Mouse (Mus musculus) lung, embryonic 15.5 days (tissue): ENCODE measurements around the gene Arap1. TPM values are rescaled to one million over a fixed set of nuclear protein-coding genes. Genes with fewer than 3 reads are reported as not detected.
A peak's percentile ranks its signal among the peaks of the same experiment; 100 is the strongest.

Experiments used
- ATAC-seq: fragments of 200-750 bp; cut with Nextera tagmentation; 2 replicates; pipeline ENCODE4 v1.8.0; 2017; ENCODE audit warnings: moderate number of reproducible peaks, borderline replicate concordance; ENCODE audit not compliant: low FRiP score, low TSS enrichment; ENCODE audit errors: extremely low read depth
- H3K27ac ChIP-seq: fragments of 300-500 bp; sonication (generic); 2 replicates; pipeline ENCODE4 v1.5.1; 2015; ENCODE audit warnings: moderate library complexity, mild to moderate bottlenecking, inconsistent platforms
- H3K27me3 ChIP-seq: fragments of 300-500 bp; sonication (generic); 2 replicates; pipeline ENCODE4 v1.6.1; 2015; ENCODE audit warnings: inconsistent platforms
- H3K36me3 ChIP-seq: fragments of 300-500 bp; sonication (generic); 2 replicates; pipeline ENCODE4 v1.6.1; 2015; ENCODE audit warnings: inconsistent platforms
- H3K4me1 ChIP-seq: fragments of 300-500 bp; sonication (generic); 2 replicates; pipeline ENCODE4 v1.6.1; 2015; ENCODE audit warnings: inconsistent platforms
- H3K4me2 ChIP-seq: fragments of 300-500 bp; sonication (generic); 2 replicates; pipeline ENCODE4 v1.6.1; 2015; ENCODE audit warnings: inconsistent platforms, mild to moderate bottlenecking, moderate library complexity
- H3K4me3 ChIP-seq: fragments of 300-500 bp; sonication (generic); 2 replicates; pipeline ENCODE4 v1.5.1; 2015; ENCODE audit warnings: mild to moderate bottlenecking, inconsistent platforms
- H3K9ac ChIP-seq: fragments of 300-500 bp; sonication (generic); 2 replicates; pipeline ENCODE4 v1.6.1; 2015; ENCODE audit warnings: inconsistent platforms
- H3K9me3 ChIP-seq: fragments of 300-500 bp; sonication (generic); 2 replicates; pipeline ENCODE4 v1.6.1; 2016; ENCODE audit warnings: inconsistent platforms
- whole genome bisulfite sequencing: fragments of 180-500 bp; shearing (Covaris S2); methylation state at CpG from one replicate; pipeline ENCODE4 v1.1.7; 2015; 5-methylcytosine and 5-hydroxymethylcytosine counted together
- polyA plus RNA-seq: library from polyadenylated mRNA; unstranded; fragments of >200 nt; fragmentation: Nextera tagmentation; extraction: Ambion mirVana; gene quantifications from 2 replicates; pipeline ENCODE4 v1.2.1, GENCODE M21; 2015

Arap1 gene
- polyA plus RNA-seq, 1 experiment from 2014 or later: 109 TPM

DNA sequence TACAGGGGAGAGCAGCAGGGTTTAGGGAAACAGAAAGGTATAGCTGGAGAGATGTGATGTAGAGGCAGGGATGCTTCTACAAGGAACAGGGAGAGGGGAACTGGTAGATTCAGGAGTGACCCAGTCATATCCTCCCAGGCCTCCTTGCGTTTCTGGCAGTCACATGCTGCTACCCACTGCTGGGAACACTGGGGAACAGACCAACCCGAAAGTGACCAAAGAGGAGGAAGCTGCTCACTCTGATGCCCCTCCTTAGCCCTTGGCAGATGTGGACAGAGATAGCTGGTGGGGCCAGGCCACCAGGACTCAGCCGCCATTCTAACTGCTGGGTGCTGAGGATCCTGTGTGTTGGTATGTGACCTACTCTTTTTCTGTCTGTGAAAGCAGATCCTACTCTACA is 35.9 kb downstream of the Arap1 start:
- H3K4me2 ChIP-seq: no peak overlapping the region
- no peak overlapping the region for H3K4me3 ChIP-seq
- H3K36me3 ChIP-seq: peaks cover 5% of the 10 kb centered on the region; the same call in 1 of the 2 replicates
- H3K27ac ChIP-seq: peak overlapping the region; percentile 89; the same call in 1 of the 2 replicates
- no peaks in the 10 kb centered on the region for H3K9me3 ChIP-seq
- no peak for ATAC-seq
- no peaks in the 10 kb centered on the region for H3K27me3 ChIP-seq
- H3K4me1 ChIP-seq: peaks cover 57% of the 10 kb centered on the region
- no peak overlapping the region for H3K9ac ChIP-seq
- WGBS: 65% methylated on average over 3 of the region's 3 CpGs

DNA sequence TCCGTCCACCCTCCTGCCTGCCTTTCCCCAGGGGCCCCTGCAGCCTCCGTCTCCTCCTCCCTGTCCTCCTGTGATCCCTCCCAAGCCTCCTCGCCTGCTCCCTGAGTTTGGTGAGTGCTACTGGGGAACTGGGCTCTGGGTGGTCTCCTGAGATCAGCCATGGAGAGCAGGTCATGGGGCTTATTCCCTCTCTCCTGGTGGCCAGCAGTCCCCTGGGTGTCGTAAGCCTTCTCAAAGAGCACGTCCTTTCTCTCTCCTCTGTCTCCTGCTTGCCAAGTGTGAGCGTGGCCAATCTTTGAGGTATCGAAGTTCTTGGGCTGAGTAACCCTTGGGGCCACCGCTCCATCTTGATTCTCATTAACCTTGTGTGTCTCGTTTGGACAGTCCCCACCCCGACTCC is 37.1 kb downstream of the Arap1 start:
- Histone ChIP-seq H3K9ac (no peak overlapping the region), H3K27ac (peak overlapping the region; percentile 89), H3K9me3 (no peaks in the 10 kb centered on the region), H3K36me3 (peaks cover 8% of the 10 kb centered on the region; the same call in 1 of the 2 replicates), H3K4me1 (peaks cover 45% of the 10 kb centered on the region), H3K4me3 (no peak overlapping the region; the same call in 1 of the 2 replicates), H3K4me2 (peak overlapping the region; percentile 46), H3K27me3 (no peaks in the 10 kb centered on the region)
- WGBS: 39% methylated on average over 10 of the region's 10 CpGs
- no peak for ATAC-seq

DNA sequence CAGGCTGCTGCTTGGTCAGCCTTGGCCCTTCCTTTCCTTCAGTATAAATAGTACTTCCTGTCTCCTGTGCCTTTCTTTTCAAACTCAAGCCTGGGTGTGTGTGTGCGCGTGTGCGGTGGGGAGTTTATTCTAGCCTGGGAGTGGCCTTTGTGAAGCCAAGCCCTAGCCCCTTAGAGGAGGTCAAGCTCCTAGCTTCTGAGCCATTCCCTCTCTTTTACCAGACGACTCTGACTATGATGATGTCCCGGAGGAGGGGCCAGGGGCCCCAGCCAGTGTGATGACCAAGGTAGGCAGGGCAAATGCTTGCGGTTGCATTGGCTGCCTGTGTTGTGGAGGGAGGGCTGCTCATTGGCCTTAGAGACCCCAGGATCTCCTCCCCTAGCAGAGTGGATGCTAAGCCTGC is 37.5 kb downstream of the Arap1 start:
- H3K27me3 ChIP-seq: no peaks in the 10 kb centered on the region
- 11% methylated on average over 6 of the region's 6 CpGs for WGBS

DNA sequence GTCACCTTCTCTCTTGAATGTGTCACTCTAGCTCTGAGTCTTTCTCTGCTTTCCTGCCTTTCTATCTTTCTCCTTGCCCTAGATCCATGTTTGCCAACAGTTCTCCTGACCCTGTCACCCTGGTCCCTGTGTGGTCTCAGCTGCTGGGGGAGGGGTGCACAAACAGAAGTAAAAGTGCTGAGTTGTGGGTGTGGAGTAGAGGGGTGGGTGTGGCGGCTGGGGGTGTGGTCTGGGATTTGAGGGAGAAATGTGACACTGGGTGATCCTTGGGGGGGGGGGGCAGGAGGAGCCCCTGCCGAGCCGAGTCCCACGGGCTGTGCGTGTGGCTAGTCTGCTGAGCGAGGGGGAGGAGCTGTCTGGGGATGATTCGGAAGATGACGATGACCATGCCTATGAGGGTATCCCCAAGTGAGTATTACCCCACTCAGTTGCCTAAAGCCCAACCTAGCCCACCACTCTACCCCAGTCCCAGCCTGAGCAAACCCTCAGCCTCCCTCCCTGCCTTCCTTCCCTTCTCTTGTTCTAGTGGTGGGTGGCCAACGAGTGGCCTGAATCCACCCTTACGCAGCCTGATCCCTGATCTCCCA is 38.1 kb downstream of the Arap1 start:
- WGBS: 35% methylated on average over 9 of the region's 10 CpGs
- peak; percentile 72 for ATAC-seq
- Histone ChIP-seq H3K9me3 (no peaks in the 10 kb centered on the region), H3K36me3 (peaks cover 12% of the 10 kb centered on the region; the same call in 1 of the 2 replicates), H3K4me1 (peaks cover 50% of the 10 kb centered on the region), H3K4me3 (0 out of 2 replicates have a peak overlapping the region, but pooled peaks have one; percentile 11), H3K9ac (peak overlapping the region; percentile 23), H3K27me3 (no peaks in the 10 kb centered on the region), H3K27ac (peak overlapping the region; percentile 89), H3K4me2 (peak overlapping the region; percentile 46)

More for the DNA sequence above, 37.5 kb downstream of the Arap1 start:
- peaks cover 44% of the 10 kb centered on the region for H3K4me1 ChIP-seq
- H3K4me2 ChIP-seq: peak overlapping the region; percentile 46
- peak overlapping the region; percentile 11; the same call in 1 of the 2 replicates for H3K4me3 ChIP-seq
- H3K27ac ChIP-seq: peak overlapping the region; percentile 89
- peaks cover 12% of the 10 kb centered on the region; the same call in 1 of the 2 replicates for H3K36me3 ChIP-seq
- H3K9ac ChIP-seq: no peak overlapping the region
- H3K9me3 ChIP-seq: no peaks in the 10 kb centered on the region
- peak; percentile 67 for ATAC-seq

DNA sequence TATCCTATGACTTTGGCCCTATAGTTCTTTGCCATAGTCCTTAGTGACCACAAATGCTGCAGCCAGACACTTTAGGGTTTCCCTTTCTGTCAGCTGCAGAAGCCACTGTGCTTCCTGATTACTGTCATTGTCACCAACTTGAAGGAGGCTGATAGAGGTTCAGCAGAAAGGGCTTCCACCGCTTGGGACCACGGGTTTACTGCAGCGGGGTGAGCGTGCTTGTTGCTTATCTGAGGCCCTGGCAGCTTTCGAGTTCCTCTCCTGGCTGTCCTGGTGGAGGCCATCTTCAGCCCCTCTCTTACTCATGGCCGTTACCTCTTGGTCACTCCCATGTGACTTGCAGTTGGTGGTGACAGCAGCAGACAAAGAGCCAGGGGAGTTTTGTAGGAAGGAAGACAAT is 41.4 kb downstream of the Arap1 start:
- Histone ChIP-seq H3K27me3 (no peaks in the 10 kb centered on the region), H3K4me2 (no peak overlapping the region), H3K4me3 (no peak overlapping the region), H3K4me1 (peaks cover 66% of the 10 kb centered on the region), H3K9ac (no peak overlapping the region), H3K36me3 (peaks cover 12% of the 10 kb centered on the region; the same call in 1 of the 2 replicates), H3K9me3 (no peaks in the 10 kb centered on the region), H3K27ac (no peak overlapping the region)
- WGBS: 76% methylated on average over 6 of the region's 6 CpGs
- no peak for ATAC-seq

DNA sequence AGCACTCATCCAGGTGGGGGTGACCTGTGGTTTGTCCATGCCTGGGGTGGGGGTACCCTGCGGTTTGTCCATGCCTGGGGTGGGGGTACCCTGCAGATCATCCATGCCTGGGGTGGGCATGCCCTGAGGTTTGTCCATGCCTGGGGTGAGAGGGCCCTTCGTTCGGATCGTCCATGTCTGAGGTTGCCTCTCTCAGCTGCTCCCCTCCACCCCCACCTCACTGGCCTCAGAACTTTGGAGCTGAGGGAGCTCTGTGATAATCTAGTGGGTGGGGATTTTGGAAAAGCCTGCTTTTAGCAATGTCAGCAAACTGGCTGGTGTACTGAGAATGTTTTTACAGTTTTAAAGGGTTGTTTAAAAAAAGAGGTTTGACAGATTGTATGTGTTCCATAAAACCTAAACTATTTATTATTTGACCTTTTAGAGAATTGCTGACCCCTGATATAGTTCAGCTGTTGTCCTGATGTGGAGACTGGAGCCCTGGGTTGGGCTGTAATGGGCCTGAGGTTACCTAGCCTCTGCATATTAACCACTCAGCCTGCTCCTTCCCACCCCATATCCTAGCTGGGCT is 44.1 kb downstream of the Arap1 start:
- Histone ChIP-seq H3K4me1 (peaks cover 46% of the 10 kb centered on the region), H3K4me2 (0 out of 2 replicates have a peak overlapping the region, but pooled peaks have one; percentile 18)
- 34% methylated on average over 4 of the region's 4 CpGs for WGBS

DNA sequence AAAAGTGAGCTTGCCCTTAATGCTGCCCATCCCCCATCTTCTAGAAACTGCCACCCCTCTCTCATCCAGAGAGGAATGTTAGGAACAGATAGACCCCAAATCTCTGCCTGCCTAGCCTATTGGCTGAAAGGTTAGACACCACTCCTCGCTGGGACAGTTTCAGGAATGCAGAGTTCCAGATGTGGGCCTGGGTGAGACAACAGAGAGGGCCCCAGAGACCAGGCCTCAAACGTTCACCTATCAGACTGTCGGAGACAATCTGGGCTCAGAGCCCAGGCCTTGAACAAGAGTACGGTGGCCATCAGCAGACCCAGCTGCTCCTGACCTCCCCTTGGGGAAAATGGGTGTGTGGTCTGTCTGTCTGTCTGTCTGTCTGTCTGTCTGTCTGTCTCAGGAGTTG is 45.1 kb downstream of the Arap1 start:
- Histone ChIP-seq H3K4me1 (peaks cover 46% of the 10 kb centered on the region), H3K27ac (peak overlapping the region; percentile 99), H3K9ac (no peak overlapping the region), H3K4me2 (peak overlapping the region; percentile 55), H3K27me3 (no peaks in the 10 kb centered on the region), H3K36me3 (peaks cover 33% of the 10 kb centered on the region), H3K4me3 (no peak overlapping the region), H3K9me3 (no peaks in the 10 kb centered on the region)
- 29% methylated on average over 4 of the region's 4 CpGs for WGBS
- ATAC-seq: peak; percentile 3; the same call in 1 of the 2 replicates

More for the DNA sequence above, 44.1 kb downstream of the Arap1 start:
- no peak; the same call in 1 of the 2 replicates for ATAC-seq
- Histone ChIP-seq H3K27ac (peak overlapping the region; percentile 99), H3K9ac (no peak overlapping the region), H3K36me3 (peaks cover 23% of the 10 kb centered on the region), H3K9me3 (no peaks in the 10 kb centered on the region), H3K27me3 (no peaks in the 10 kb centered on the region), H3K4me3 (no peak overlapping the region)

DNA sequence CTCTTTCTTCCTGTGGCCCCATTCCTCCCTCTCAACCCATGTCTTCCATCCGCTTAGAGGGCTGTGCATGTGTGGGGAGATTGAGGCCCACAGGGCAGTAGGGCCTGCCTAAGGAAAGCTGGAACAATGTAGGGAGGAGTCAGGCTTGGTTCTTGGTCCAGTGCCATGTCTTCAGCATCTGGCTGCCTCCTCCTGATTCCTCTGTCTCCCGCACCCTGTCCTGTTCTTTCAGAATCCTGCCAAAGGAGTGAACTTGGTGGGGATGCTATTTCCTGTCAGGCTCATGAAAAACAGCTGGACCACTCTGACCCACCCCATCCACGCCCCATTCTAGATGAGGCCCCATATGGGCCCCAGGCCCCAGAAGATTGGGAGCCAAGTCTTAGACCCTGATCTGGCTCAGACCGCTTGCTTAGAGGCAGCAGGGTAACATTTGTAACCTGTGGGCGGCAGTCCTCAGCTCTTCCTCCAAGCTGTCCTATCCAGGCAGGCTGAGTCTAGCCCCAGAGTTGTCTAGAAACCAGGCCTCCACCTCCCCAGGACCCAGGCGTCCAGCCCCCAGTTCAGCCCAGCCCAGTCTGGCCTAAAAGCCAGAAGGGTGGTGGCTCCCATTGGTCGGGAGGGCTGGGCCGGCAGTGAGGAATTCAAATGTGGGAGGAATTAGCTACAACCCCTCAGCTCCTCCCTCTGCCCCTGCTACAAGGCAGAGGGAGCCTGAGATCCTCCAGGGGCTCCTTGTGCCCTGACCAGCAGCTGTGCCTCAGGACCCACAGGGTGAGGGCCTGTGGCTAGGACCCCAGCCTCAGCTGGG is 46.0 kb downstream of the Arap1 start:
- Histone ChIP-seq H3K36me3 (peaks cover 36% of the 10 kb centered on the region), H3K4me3 (peak overlapping the region; percentile 46), H3K9ac (peak overlapping the region; percentile 37; the same call in 1 of the 2 replicates), H3K4me1 (peaks cover 46% of the 10 kb centered on the region), H3K4me2 (peak overlapping the region; percentile 55), H3K27ac (peak overlapping the region; percentile 99), H3K27me3 (no peaks in the 10 kb centered on the region), H3K9me3 (no peaks in the 10 kb centered on the region)
- 20% methylated on average over 8 of the region's 8 CpGs for WGBS
- peak; percentile 92 for ATAC-seq

DNA sequence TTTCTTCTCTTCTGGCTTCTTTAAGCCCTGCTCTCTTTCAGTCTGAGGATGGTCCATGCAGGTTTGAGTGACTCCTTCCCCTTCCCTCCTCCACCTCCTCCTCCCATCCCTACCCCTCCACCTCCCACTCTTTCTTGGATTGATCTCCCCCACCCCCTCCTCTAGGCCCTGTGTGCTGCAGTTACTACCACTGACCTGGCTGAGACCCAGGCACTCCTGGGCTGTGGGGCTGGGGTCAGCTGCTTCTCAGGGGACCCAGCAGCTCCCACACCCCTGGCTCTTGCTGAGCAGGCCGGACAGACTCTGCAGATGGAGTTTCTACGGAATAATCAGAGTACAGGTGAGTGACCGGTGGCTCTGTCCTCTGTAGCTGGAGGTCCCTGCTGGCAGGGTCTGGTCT is 46.7 kb downstream of the Arap1 start:
- Histone ChIP-seq H3K36me3 (peaks cover 42% of the 10 kb centered on the region), H3K9me3 (no peaks in the 10 kb centered on the region), H3K9ac (peak overlapping the region; percentile 37), H3K27ac (peak overlapping the region; percentile 99), H3K4me1 (peaks cover 46% of the 10 kb centered on the region), H3K4me3 (peak overlapping the region; percentile 46), H3K27me3 (no peaks in the 10 kb centered on the region), H3K4me2 (peak overlapping the region; percentile 55)
- 40% methylated on average over 3 of the region's 3 CpGs for WGBS
- no peak for ATAC-seq

DNA sequence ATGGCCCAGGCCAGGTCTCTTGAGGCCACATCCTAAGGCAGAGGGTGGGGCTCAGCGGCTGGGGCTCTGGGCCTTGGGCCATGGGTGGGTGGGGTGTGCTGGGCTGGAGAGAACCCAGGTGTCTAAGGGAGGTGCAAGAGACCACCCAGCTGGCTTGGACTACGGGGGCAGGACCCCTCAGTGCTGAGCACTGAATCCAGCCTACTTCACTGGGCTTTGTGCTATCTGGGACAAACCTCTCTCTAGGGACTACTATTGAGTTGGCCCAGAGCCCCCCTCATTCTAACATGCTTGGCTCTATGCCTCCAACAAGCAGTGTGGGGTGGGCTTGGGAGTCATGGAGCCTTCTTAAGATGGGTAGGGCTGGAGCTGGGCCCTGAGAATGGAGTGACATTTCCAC is 47.6 kb downstream of the Arap1 start:
- peaks cover 44% of the 10 kb centered on the region for H3K4me1 ChIP-seq
- H3K36me3 ChIP-seq: peaks cover 44% of the 10 kb centered on the region
- H3K27ac ChIP-seq: peak overlapping the region; percentile 99
- H3K4me3 ChIP-seq: peak overlapping the region; percentile 46
- H3K9me3 ChIP-seq: no peaks in the 10 kb centered on the region
- WGBS: 38% methylated on average over 2 of the region's 2 CpGs
- no peak for ATAC-seq
- H3K27me3 ChIP-seq: no peaks in the 10 kb centered on the region
- peak overlapping the region; percentile 55 for H3K4me2 ChIP-seq
- H3K9ac ChIP-seq: peak overlapping the region; percentile 37

DNA sequence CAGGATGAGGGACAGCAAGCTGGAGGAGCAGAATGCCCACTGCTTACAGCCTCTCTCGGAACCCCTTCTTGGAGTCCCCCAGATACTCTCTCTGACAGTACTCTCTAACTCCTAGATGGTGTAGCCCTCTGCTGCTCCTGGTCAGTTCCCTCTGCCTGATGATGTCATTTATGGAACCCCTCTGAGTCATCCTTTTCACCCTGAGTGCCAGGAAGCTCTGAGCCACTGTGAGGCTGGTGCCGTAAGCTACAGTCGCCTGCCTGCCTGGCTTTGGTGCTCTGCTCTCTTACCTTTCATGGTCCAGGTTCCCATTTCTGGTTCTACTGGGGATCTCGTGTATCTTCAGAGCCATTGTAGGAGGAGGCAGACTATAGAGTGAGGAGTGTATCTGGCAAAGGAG is 49.3 kb downstream of the Arap1 start:
- ATAC-seq: no peak
- no peak overlapping the region for H3K4me2 ChIP-seq
- H3K9me3 ChIP-seq: no peaks in the 10 kb centered on the region
- no peak overlapping the region for H3K27ac ChIP-seq
- peaks cover 27% of the 10 kb centered on the region for H3K4me1 ChIP-seq
- no peaks in the 10 kb centered on the region for H3K27me3 ChIP-seq
- H3K9ac ChIP-seq: no peak overlapping the region
- no peak overlapping the region for H3K4me3 ChIP-seq
- 92% methylated on average over 4 of the region's 4 CpGs for WGBS
- H3K36me3 ChIP-seq: peaks cover 57% of the 10 kb centered on the region
